Mouse (Mus musculus): ENCODE data around the gene Cdkn1b.

Gene Cdkn1b

DNA sequence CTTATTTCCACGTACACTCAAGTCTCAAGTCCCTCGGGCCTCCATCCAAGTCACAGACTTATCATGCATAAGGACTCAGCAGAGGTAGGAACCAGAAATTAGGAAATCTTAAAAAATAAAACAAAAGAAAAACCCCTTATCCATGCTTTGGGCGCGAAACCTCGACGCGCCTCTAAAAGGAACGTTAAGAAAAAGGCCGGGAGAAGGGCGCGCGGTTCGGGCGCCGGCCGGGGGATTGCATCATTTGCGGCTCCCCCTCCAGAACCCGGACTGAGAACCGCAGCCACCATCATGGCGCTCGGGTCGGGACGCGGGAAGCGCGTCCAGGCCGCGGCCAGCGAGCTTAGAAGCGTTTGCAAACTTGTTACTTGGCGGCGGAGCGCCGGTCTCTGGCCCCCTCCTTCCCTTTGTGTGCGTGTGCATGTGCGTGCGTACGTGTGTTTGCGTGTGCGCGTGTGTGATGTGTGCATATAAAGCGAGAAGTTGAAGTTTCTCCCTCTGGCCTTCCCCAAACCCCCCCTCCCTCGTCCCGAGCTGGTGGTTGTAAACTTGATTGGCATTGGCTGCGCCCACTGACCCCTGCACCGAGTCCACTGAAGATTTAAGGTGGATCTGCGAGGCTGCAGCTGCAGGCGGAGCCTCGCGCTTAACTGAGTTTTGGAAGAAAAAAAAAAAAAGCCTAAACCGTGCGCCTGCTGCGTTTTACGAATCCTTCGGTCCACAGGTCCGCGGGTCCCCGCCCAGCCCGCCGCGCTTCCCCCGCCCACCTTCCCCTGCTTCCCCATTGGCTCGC is 8.1 kb downstream of the Cdkn1b start:
- intact Hi-C loops (cut with DNase I): no loop called here

DNA sequence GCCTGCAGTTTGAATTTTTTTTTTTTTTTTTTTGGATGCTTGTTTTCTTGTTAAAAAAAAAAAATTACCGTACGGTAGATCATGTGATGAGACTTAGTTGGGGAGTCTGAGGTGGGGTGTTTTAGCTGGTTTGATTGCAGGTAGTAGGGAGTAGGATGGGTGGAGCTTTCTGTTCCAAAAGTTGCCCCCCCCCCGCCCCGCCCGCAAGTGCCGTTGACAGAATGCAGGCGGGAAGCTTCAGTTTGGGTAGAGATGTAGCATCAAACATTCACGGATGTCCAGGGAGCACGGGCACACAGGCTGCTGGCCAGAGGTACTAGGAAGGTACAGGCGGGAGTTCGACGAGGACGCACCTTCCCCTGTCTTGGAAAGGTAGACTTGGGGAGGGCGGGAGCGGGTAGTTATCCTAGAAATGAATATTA is 8.7 kb downstream of the Cdkn1b start:
- intact Hi-C loops (cut with DNase I): no loop called here

DNA sequence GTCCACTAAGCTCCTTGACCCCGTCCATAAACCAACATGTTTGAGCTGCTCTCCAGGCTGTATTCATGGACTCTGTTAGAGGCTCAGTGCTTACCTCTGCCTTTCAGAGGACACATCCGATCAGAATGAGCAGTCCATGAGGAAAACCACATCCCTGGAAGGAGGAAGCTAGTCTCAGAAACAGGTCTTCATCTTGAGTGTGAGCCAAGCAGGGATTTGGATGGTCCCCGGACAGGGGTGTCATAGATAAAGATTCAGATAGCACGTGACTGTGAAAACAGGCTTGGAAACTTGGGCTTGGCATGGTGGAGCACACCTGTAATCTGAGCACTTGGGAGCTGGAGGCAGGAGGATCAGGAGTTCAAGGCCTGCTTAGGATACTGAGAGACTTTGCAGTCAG is 9.7 kb downstream of the Cdkn1b start:
- intact Hi-C loops (cut with DNase I): loop anchor here (10.0 kb wide), 1 partner anchor 285 kb away; no protein-coding TSS in a partner anchor

DNA sequence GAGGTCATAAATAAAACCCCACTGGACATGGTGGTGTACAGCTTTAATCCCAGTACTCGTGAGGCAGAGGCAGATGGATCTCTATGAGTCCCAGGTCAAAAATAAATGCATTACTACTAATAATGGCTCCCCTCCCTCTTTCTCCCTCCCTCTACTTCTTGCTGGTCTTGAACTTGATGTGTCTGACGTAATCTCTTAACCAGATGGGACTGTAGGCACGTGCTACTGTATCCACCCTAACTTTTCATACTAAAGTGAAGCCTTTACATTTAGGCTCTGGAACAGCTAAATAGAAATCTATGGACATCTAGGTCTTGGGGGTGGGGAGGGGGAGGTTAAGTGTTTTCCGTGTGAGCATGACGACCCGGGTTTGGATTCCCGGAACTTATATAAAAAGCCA is 10.2 kb downstream of the Cdkn1b start:
- intact Hi-C loops (cut with DNase I): loop anchor here (10.0 kb wide), 1 partner anchor 286 kb away; no protein-coding TSS in a partner anchor

DNA sequence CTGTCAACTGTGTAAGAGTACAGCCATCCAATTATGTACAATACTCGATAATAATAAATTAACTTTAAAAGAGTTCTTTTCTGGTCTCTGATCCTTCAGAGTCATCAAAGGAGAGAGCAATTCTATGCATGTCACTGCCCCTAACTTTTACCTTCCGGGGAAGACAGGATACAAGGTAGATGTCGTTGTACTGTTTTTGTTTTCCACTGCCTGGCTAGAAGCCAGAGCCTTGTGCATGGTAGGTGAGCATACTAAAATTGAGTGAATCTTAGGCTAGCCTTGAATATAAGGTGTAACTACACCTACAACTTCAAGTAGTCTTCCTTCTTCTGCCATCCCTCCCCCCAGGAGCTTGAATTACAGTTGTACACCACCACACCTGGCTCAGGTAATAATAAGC is 10.9 kb downstream of the Cdkn1b start:
- intact Hi-C loops (cut with DNase I): loop anchor here (10.0 kb wide), 1 partner anchor 286 kb away; no protein-coding TSS in a partner anchor

DNA sequence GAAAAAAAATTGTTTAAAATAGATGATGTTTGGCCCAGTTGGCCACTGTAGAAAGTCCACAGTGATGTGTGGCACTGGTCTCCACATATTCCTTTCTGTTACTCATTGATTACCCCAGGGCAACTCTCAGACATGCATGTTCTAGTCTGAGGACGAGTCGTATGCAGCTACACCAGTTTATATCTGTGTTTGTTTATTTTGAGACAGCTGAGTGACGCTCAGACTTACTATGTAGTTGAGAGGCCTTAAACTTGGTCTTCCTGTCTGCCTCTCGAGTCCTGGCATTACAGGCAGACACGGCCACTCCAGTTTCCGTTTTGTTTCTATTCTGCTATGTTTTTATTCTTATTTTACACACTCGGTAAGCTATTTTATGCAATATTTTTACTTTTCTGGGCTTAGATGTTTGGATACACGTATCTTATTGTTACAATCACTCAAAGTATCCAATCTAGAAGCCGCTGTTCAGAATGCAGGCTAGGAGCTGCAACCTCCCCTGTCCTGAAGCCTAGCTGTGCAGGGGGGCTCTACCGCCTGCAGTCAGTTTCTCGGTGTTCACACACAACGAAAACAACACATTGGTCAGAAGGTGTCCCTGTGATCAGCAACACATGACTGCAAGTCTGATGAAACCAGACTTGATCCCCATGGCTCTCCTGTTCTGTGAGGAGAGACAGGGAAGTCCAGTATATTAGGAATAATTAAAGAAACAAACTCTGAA is 12.4 kb downstream of the Cdkn1b start:
- intact Hi-C loops (cut with DNase I): loop anchor here (10.0 kb wide), 1 partner anchor 288 kb away; no protein-coding TSS in a partner anchor

DNA sequence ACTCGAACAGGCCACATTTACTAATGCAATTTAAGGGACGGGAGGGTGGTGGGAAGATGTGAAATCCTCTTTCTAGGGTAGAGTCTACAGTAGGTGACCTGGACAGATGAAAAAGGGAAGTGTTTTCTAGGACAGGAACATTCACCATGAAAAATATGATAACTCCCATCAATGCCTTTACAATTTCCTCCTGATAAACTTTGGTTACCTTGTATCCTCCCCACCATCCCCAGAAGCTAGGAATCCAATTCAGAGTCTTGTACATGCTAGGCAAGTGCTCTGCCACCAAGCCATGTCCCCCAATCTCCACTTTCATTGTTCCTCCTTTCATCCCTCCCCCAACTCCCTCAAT is 13.0 kb downstream of the Cdkn1b start:
- intact Hi-C loops (cut with DNase I): loop anchor here (10.0 kb wide), 1 partner anchor 288 kb away; no protein-coding TSS in a partner anchor

DNA sequence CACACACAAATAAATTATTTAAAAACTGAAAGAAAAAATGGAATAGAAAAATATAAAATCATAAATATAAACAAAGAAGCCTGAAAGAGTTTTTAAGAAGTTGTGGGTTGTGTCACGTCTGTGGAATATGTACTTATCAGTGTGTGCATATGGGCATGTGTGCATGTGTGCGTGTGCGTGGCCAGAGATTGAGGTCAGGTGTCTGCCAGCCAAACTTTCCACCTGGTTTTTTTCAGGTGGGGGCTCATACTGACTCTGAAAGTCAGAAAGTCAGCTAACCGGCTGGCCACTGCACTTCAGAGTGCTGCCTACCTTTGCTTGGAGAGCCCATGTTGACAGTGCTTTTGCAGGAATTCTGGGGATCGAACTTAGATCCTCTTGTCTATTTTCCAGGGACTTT is 14.1 kb downstream of the Cdkn1b start:
- intact Hi-C loops (cut with DNase I): loop anchor here (10.0 kb wide), 1 partner anchor 290 kb away; no protein-coding TSS in a partner anchor

DNA sequence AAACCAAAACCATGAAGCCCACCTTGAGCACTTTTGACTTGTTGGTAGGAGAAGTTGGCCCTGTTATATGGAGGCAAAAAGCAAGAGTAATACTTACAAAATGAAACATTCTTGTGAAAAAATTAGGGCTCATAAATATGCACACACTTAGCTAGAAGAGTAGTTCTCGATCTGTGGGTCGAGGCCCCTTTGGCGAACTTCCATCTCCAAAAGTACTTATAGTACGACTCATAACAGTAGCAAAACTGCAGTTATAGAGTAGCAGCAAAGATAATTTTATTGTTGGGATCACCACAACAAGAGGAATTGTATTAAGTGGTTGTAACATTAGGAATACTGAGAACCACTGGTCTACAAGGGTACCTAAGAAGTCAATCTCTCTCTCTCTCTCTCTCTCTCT is 19.6 kb downstream of the Cdkn1b start:
- intact Hi-C loops (cut with DNase I): loop anchor here (10.0 kb wide), 1 partner anchor 295 kb away; no protein-coding TSS in a partner anchor

DNA sequence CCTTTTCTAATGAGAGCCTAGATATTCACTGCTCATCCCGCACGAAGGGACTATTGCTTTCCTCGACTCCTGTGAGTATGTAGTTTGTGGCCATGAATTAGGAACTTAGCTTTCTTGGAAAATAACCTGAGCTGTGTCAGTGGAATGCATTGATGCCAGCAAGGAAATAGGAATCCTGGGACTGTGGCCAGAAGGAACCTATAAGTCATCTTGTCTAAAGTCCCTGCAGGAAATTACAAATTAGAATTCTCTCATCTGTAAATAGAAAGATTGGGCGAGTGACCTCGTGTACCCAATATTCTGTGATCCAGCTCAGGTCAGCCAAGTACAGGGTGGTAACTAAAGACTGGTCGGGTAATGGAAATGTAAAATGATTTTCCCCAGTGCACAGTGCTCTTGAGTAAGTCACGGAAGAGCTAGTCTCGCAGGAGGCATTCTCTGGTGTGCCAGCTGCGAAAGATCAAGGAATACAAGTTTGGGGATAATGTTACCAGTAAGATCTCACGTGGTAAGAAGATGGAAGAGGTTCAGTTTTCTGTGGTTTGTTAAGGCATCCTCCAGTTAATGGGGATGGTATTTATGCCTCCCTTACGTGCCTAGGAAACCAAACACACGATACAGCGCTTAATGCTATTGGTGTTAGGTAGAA is 23.7 kb downstream of the Cdkn1b start:
- intact Hi-C loops (cut with DNase I): no loop called here

DNA sequence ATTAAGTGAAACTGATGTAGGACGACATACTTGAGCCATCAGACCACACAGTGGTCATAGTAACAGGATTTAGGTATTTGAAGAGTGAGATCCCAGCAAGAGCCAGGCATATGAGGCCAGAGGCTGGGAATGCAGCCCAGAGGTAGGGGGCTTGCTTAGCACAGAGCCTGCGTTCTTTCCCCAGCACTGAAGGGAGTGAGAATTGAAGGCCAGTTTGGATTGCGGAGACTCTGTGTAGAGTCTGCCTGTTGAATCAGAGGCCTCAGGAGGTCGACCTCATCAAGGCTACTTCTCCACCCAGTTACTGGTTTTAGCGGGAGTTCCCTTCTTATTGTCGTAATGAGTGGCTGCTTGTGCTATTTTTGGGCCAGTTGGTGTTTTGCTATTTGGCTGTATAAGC is 25.9 kb downstream of the Cdkn1b start:
- intact Hi-C loops (cut with DNase I): loop anchor here (5.0 kb wide), 1 partner anchor 74 kb away; no protein-coding TSS in a partner anchor

DNA sequence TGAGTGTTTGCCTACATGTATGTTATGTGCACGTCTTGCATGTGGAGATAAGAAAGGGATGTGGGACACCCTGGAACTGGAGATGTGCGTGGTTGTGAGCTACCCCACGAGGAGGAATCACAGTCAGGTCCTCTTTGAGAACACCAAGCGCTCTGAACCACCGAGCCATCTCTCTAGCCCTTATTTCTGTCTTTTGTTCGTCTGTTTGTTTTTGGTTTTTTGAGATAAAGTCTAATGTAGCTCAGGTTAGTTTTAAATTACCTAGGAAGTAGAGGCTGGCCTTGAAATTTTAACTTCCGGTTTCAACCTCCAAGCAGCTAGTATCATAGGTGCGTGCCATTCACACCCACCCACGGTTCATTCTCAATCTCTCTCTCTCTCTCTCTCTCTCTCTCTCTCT is 26.7 kb downstream of the Cdkn1b start:
- intact Hi-C loops (cut with DNase I): loop anchor here (5.0 kb wide), 1 partner anchor 75 kb away; no protein-coding TSS in a partner anchor

DNA sequence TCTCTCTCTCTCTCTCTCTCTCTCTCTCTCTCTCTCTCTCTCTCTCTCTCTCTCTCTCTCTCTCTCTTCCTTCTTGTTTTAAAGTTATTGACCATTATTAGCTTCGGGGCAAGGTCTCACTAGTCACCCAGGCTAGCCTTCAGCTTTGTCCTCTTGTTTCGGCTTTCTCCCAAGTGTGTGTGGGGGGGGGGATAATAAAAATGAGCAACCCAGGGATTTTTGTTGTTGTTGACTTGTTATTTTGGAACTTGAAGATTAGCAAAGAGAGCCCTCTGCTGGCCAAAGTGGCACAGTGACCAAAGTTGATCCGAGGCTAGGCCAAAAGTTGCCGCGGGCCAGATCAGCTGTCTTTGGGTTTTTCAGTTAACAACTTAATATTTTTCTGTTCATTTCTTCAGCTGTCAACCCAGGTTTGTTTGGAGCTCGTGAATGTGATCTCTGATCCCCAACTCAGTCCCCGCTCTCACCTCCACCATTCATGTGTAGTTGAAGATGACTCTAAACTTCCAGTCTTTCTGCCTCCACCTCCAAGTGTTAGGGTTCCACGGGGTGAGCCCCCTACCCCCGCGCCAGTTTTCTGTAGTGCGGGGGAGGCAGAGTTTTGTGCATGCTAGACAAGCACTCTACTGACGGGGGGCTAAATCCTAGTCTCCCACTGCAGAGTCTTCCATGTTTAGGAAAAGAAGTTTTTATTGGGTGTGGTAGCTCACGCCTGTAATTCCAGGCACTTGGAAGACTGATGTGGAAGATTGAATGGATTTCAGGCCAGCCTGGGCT is 27.3 kb downstream of the Cdkn1b start:
- intact Hi-C loops (cut with DNase I): loop anchor here (5.0 kb wide), 1 partner anchor 75 kb away; no protein-coding TSS in a partner anchor

DNA sequence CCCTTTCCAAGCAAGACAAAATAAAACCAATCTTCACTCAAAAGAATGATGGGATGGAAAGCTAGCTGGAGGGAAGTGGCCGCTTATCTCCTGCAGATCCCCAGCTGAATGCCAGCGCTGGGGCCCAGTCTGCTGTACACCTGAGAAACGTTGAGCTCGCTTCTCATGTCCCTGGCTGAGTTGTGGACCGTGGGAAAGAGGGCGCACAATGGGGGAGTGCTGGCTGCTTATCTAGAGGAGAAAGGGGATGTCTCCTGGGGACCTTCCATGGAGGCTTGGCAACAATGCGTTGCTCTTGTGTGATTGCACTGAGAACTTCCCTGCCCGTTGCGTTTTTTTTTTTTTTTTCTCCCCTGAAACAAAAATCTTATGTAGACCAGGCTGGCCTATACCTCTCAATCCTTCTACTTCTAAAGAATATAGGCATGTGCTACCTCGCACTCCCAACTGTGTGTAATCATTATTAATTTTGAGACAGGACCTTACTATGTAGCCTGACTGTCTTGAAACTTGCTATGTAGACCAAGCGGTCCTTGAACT is 28.4 kb downstream of the Cdkn1b start:
- intact Hi-C loops (cut with DNase I): loop anchor here (5.0 kb wide), 1 partner anchor 76 kb away; no protein-coding TSS in a partner anchor

DNA sequence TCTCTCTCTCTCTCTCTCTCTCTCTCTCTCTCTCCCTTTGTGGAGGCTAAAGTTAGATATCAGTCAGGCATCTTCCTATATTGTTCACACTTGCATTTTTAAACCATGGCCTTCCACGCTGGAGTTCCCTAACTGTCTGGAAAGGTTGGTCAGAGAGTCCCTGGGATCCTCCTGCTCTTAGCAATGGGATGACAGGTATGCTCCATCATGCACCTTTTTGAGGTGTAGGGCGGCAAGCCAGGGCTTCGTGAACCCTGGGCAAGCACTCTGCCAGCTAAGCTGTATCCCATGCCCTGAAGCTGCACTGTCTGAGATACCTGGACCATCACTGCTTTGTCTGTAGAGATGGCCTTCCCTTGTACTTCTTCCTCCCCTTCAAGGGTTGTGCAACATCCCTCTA is 29.0 kb downstream of the Cdkn1b start:
- intact Hi-C loops (cut with DNase I): loop anchor here (5.0 kb wide), 1 partner anchor 77 kb away; no protein-coding TSS in a partner anchor

DNA sequence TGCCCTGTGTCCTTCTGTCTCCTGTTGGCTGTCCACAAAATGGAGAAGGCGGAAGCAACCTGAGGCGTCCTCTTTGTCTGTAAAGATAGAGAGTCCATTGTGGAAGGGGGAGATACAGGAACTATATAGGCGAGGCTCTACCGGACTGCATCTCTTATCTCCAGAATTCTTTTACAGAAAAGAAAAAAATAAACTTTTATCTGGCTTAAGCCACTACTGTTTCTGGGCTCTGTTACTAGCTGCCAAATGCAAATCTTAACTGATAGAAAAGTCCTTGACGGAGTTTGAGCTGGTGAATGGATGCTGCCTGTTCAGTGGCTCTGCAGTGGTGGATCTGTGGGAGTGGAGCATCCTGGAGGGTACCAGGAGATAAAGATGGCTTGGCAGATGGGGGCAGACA is 31.2 kb downstream of the Cdkn1b start:
- intact Hi-C loops (cut with DNase I): no loop called here

DNA sequence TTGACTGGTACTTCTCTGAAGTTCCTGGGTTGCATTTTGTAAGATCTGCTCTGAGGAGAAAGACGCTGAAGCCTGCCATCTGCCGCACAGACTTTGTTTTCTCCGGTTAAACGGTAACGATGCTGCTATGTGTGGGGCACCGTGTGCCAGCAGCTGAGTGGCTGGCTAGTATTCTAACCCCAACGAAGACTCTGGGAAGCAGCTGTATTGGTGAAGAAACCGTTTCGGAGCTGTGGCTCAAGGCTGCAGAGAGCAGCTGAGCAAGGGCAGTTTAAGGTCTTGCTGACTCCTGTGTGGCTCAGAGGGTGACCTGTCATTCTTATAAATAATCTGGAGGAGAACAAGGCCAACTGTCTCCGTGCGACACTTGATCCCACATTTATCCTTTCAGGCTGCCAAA is 33.8 kb downstream of the Cdkn1b start:
- intact Hi-C loops (cut with DNase I): no loop called here

DNA sequence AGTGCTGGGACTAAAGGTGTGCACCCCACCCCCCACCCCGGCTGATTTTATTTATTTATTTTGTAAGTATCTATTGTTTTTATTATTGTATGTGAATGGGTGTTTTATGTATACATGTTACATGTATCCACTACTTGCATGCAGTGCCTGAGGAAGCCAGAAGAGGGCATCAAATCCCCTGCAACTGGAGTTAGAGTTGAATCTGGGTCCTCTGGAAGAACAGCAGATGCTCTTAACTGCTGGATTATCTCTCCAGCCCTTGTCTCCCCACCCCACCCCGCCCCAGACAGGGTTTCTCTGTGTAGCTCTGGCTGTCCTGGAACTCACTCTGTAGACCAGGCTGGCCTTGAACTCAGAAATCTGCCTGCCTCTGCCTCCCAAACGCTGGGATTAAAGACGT is 36.2 kb downstream of the Cdkn1b start:
- intact Hi-C loops (cut with DNase I): no loop called here

DNA sequence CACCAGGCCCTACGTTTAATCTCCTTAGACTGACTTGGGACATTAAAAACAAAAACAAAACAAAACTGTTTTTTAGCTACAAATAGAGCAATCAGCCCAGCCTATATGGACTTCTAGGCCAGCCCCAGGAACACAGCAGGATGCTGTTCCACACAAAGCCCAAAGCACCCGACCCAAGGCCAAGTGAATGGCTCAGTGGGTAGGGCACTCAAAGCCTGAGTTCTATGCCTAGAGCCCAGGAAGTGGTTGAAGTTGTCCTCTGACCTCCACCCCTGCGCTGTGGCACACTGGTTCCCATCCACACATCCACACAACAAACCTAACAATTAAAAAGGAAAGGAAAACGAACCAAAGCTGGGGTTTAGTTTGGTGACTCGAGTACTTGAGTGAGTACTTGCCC is 41.1 kb downstream of the Cdkn1b start:
- intact Hi-C loops (cut with DNase I): no loop called here

DNA sequence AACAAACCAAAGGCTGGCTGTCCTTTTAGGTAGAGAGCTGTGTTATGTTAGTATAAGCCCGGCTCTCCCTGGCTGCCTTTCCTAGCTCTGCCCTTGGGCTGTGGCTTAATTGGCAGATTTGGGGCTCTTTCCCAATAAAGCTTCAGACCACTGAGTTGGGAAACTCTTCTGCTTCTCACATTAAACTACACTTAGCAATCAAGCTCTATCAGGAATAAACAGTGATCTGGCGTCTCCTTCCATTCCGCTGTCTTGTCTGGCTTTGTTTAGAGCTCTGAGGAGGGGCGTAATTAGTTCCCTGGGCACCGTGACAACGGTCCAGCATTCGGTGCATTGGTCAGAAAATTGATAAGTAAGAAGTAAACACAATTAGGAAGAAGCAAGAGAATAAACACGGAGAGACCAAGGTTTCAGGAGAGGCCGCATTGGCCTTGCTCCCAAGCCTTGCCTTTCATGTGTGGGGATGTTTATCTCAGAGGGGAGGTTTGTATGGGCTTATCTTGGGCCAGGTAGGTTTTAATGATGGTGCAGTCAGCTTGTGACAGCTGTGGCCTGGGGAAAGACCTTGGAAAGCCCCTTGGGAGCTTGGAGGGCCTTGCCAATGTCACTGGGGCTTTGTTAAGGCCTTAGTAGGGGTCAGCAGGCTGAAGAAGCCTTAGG is 41.8 kb downstream of the Cdkn1b start:
- intact Hi-C loops (cut with DNase I): no loop called here

Measured in adrenal gland (tissue).